Mouse (Mus musculus) small intestine, adult 2 months (tissue): ENCODE data around the gene Dcaf17. TPM values are rescaled to one million over a fixed set of nuclear protein-coding genes. Genes with fewer than 3 reads are reported as not detected.

Experiments used
- H3K27ac ChIP-seq: fragments of 200-500 bp; 2 replicates; pipeline ENCODE4 v1.5.1; 2012; ENCODE audit warnings: low read depth, low read length, control low read depth, inconsistent platforms; ENCODE audit not compliant: insufficient read depth
- H3K27me3 ChIP-seq: fragments of 200-500 bp; 2 replicates; pipeline ENCODE4 v1.6.1; 2012; ENCODE audit warnings: mild to moderate bottlenecking, moderate library complexity, low read length, inconsistent platforms; ENCODE audit not compliant: control insufficient read depth, insufficient read depth
- H3K36me3 ChIP-seq: fragments of 200-500 bp; 2 replicates; pipeline ENCODE4 v1.6.1; 2012; ENCODE audit warnings: mild to moderate bottlenecking, low read length, control low read depth, inconsistent platforms; ENCODE audit not compliant: control insufficient read depth, insufficient read depth
- H3K4me1 ChIP-seq: fragments of 200-500 bp; 2 replicates; pipeline ENCODE4 v1.6.1; 2012; ENCODE audit warnings: low read length, inconsistent platforms, mixed read lengths; ENCODE audit not compliant: control insufficient read depth, insufficient read depth, insufficient read length
- H3K4me3 ChIP-seq: fragments of 200-500 bp; 2 replicates; pipeline ENCODE4 v1.5.1; 2012; ENCODE audit warnings: low read depth, mild to moderate bottlenecking, control low read depth, inconsistent platforms, low read length, moderate library complexity
- CTCF ChIP-seq: fragments of 200-500 bp; IDR thresholded peaks from 2 replicates; pipeline ENCODE4 v1.5.1; 2012; ENCODE audit warnings: low read depth, mild to moderate bottlenecking, control low read depth, inconsistent platforms, low read length, moderate library complexity, mixed read lengths; ENCODE audit not compliant: insufficient replicate concordance, insufficient read length; ENCODE audit errors: extremely low read depth
- POLR2A ChIP-seq: fragments of 200-500 bp; IDR thresholded peaks from 2 replicates; pipeline ENCODE4 v1.6.1; 2012; ENCODE audit warnings: low read depth, mild to moderate bottlenecking, control low read depth, inconsistent platforms, low read length, moderate library complexity
- WGBS: fragments of 180-500 bp; shearing (Covaris S2); methylation state at CpG from one replicate; pipeline ENCODE4 v1.1.7; 2018; 5-methylcytosine and 5-hydroxymethylcytosine counted together
- polyA plus RNA-seq: library from polyadenylated mRNA; depleted of rRNA; stranded (reverse); fragments of >200 nt; gene quantifications from 2 replicates; pipeline ENCODE4 v1.2.3, GENCODE M21; 2012; rRNA removed

The Dcaf17 gene
- polyA plus RNA-seq: 1.8 and 2.1 TPM in 2 replicates

DNA sequence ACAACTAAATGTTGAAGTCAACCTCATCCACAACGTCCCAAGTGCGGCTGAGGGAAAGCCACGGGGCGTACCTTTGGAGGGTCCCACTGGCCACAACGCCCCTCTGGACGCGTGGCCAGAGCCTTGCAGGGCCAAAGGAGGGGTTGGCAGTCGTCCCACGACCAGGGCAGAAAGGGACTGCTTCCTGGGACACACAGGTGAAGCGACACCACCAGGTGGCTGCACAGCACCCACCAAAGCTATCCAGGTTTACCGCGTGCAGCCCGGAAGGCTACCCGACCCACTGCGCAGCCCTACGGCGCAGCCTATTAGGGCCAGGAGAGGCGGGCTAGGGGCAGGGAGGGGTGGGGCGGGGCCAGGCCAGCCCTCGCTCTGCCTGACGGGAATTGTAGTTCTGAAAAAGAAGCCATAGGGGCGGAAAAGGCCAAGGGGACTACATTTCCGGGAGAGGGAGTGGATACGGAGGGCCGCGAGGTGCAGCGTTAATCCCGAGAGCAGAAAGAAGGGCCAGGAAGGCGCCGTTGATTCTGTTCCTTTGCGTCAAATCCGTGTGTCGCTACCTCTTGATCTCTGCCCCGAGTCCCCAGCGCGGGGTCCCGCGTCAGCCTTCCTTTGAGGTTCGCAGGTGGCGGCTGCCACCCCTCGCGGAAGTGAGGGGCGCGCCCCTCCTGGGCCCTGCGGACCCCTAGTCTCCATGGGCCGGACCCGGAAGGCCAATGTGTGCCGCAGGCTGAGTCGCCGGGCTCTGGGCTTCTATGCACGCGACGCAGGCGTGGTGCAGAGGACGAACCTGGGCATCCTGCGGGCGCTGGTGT is at the start of gene Dcaf17, which contains the start of gene Mettl8:
Gene Dcaf17, plus strand, starts transcription at position 29 of the 815 bp plus-strand sequence.
Gene Mettl8, minus strand, starts transcription at position 284 of the 815 bp plus-strand sequence.
- H3K27me3 ChIP-seq: no peaks in the 10 kb centered on the region
- H3K36me3 ChIP-seq: peaks cover under 1% of the 10 kb centered on the region; the same call in 1 of the 2 replicates
- no peaks in the 10 kb centered on the region for H3K4me1 ChIP-seq
- TF ChIP-seq POLR2A (peak; percentile 72), CTCF (no peak)
- peak within 1 kb of the TSS; percentile 98 for H3K27ac ChIP-seq
- peak within 1 kb of the TSS; percentile 82 for H3K4me3 ChIP-seq
- under 1% methylated on average over 57 of the region's 57 CpGs for WGBS

GRCm38 (mm10) chr2:71011816-71012215 is 43.3 kb upstream of the Dcaf17 start:
- Histone ChIP-seq H3K4me1 (no peaks in the 10 kb centered on the region), H3K4me3 (no peak overlapping the region), H3K27me3 (no peaks in the 10 kb centered on the region), H3K27ac (no peak overlapping the region), H3K36me3 (peaks cover 8% of the 10 kb centered on the region; the same call in 1 of the 2 replicates)
- 92% methylated on average over 1 of the region's 1 CpGs for WGBS
- TF ChIP-seq POLR2A (no peak), CTCF (no peak)

- Histone ChIP-seq H3K4me3 (no peak overlapping the region), H3K4me1 (no peaks in the 10 kb centered on the region), H3K27me3 (no peaks in the 10 kb centered on the region), H3K36me3 (peaks cover 8% of the 10 kb centered on the region; the same call in 1 of the 2 replicates), H3K27ac (no peak overlapping the region)
- TF ChIP-seq POLR2A: no peak
- TF ChIP-seq CTCF: no peak
- WGBS: over 99% methylated on average over 7 of the region's 7 CpGs
Observed at GRCm38 (mm10) chr2:71013521-71013920, 41.6 kb upstream of the Dcaf17 start.

- no peak for TF ChIP-seq CTCF
- no peak for TF ChIP-seq POLR2A
- WGBS: 83% methylated on average over 9 of the region's 9 CpGs
- Histone ChIP-seq H3K27ac (no peak overlapping the region), H3K4me1 (no peaks in the 10 kb centered on the region), H3K27me3 (no peaks in the 10 kb centered on the region), H3K4me3 (no peak overlapping the region), H3K36me3 (peaks cover 6% of the 10 kb centered on the region; the same call in 1 of the 2 replicates)
Observed at GRCm38 (mm10) chr2:71019277-71019676, 35.9 kb upstream of the Dcaf17 start.

GRCm38 (mm10) chr2:71019704-71020375 is 35.3 kb upstream of the Dcaf17 start:
- H3K27me3 ChIP-seq: no peaks in the 10 kb centered on the region
- H3K36me3 ChIP-seq: peaks cover 5% of the 10 kb centered on the region; the same call in 1 of the 2 replicates
- TF ChIP-seq POLR2A: no peak
- no peaks in the 10 kb centered on the region for H3K4me1 ChIP-seq
- H3K27ac ChIP-seq: no peak overlapping the region
- 77% methylated on average over 8 of the region's 8 CpGs for WGBS
- H3K4me3 ChIP-seq: no peak overlapping the region

GRCm38 (mm10) chr2:71020674-71021073 is 34.5 kb upstream of the Dcaf17 start:
- H3K27me3 ChIP-seq: no peaks in the 10 kb centered on the region
- no peak overlapping the region for H3K27ac ChIP-seq
- TF ChIP-seq POLR2A (no peak), CTCF (no peak)
- peaks cover 3% of the 10 kb centered on the region; the same call in 1 of the 2 replicates for H3K36me3 ChIP-seq
- H3K4me3 ChIP-seq: no peak overlapping the region
- H3K4me1 ChIP-seq: no peaks in the 10 kb centered on the region
- 80% methylated on average over 8 of the region's 8 CpGs for WGBS

GRCm38 (mm10) chr2:71022991-71023390 is 32.1 kb upstream of the Dcaf17 start:
- Histone ChIP-seq H3K36me3 (no peaks in the 10 kb centered on the region), H3K4me3 (no peak overlapping the region), H3K4me1 (no peaks in the 10 kb centered on the region), H3K27me3 (no peaks in the 10 kb centered on the region), H3K27ac (no peak overlapping the region)
- WGBS: 92% methylated on average over 6 of the region's 6 CpGs
- no peak for TF ChIP-seq POLR2A
- no peak for TF ChIP-seq CTCF
